Mouse (Mus musculus) ovary, postnatal 10 days (tissue): ENCODE measurements at regions not wholly inside any gene's neighbourhood (a gene's known extent, or its start where the extent isn't known, plus 50 kb on each side); places are given as distances from the start of the nearest gene placed in this dataset.

Experiments used
- DNase-seq: peaks from one replicate; pipeline ENCODE4 v3.0.0; 2022; ENCODE audit warnings: low spot score

DNA sequence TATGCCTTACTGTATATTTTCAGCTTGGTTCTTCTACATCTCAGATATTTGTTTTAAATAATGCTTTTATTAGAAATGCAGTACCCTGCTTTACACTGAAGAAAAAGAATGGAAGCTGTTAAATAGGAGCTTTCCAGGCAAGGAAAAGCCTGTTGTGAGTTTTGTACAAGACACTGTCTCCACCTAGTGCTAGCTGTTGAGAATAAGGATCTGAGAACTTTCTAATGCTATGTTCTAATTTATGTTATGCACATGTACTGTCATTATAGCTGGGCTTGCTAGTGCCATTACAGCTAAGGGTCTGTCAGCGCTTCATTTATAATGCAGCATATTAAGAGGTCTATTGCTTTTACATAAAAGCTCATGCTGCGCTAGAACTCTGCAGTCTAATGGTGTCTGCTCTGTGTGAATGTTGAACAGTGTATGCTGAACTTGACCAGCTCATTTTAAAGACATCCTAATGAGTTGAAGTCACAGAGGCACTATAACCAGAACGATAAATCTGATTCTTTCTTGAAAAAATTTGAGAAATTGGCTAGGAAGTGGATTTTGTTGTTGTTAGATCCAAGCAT, 315.4 kb upstream of the Dnajc24 start:
- DNase-seq: no peak

- no peak for DNase-seq
These were observed 343.4 kb upstream of the Dnajc24 start for GRCm38 (mm10) chr2:106346781-106347180.

GRCm38 (mm10) chr2:106347249-106347648, 343.9 kb upstream of the Dnajc24 start:
- DNase-seq: no peak

DNA sequence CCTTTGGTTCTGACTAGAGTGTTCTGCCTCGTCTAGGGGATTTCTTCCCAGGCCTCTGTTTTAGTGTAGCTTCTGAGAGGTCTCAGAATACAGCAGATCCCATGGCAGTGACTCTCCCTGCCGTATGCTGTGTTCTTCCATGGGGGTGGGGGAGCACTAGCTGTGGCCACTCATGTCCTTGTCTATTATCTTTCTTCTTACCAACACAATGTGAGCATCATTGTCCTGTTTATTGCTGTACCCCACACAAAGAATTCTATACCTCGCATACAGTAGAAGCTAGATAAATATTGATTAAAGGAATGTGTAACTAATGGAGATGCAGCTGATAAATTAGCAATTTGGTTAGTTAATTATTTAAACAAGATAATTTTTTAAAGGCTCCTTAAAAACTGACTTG, 337.5 kb upstream of the Mpped2 start:
- DNase-seq: no peak

- DNase-seq: no peak
These were observed 337.0 kb upstream of the Mpped2 start for GRCm38 (mm10) chr2:106355984-106356547.

GRCm38 (mm10) chr2:106368641-106369040, 324.4 kb upstream of the Mpped2 start:
- DNase-seq: no peak

DNA sequence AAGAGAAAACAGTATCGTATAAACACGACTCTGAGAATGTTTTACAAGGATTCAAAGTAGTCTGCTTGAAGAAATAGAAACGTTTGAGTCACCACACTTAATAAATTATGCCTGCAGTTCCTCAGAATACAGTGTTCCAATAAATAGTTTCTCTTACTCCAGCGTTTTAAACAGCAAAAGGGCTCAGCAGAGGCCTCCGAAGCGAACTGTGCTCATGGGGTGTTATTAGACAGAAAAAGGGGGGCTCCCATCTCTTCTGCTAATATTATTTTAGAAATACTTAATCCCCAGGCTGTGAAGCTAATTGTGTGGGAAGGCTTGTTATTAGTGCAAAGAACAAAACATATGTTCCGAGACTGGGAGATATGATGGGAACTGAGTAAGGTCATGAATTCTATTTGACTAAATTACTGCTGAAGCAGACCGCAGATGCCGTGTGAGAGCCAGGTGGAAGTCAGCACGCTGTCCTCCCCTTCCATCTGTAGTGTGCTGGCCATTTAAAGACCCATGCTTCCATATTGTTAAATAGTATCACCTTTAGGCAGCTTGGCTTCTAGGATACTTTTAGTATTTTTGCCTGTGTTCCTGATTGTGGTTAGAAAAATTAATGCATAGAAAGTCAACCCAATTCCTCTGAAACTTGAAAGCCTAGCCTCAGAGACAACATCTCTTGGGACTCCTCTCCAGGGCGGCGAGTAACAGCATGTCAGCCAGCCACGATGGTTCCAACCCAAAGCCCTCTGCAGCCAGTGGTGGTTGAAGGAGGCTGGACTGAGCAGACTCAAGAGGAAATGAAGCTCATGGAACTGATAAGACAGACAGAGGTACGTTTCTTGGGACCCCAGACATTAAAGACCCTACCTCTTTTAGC, 309.4 kb upstream of the Mpped2 start:
- no peak for DNase-seq

DNA sequence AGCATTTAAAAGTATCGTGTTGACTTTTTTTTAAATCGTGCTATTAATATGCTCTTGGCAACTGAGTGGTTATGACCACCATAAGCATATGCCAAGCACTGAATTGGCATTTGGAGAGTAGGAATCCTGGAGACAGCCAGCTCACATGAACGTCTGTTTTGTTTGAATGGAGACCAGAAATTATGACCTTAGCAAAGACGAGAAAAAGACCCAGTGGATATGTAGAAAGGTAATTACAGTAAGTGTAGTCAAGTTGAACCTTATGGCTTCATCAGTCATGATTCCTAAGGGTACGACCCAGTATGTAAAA, 308.8 kb upstream of the Mpped2 start:
- DNase-seq: no peak

- no peak for DNase-seq
These were observed 308.2 kb upstream of the Mpped2 start for GRCm38 (mm10) chr2:106384842-106385241.

DNA sequence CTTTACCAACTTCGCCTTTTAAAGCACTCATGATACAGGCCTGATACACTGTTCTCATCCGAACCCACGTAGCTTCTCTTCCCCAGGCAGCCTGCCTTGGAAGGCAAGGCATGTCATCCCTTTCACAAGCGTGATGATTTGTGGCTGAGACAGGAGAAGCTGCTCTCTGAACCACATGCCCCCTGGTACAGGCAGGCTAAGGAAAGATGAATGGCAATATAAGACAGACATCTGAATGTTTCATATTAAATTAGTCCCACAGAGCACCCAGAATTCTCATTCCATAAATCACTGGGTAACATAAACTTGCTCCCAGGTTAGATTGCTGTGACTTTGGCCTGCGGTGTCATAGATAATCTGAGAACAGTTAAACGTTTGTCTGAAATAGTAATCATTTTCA, 280.9 kb upstream of the Mpped2 start:
- no peak for DNase-seq

- DNase-seq: no peak
These were observed 277.5 kb upstream of the Mpped2 start for GRCm38 (mm10) chr2:106415474-106416019.

DNA sequence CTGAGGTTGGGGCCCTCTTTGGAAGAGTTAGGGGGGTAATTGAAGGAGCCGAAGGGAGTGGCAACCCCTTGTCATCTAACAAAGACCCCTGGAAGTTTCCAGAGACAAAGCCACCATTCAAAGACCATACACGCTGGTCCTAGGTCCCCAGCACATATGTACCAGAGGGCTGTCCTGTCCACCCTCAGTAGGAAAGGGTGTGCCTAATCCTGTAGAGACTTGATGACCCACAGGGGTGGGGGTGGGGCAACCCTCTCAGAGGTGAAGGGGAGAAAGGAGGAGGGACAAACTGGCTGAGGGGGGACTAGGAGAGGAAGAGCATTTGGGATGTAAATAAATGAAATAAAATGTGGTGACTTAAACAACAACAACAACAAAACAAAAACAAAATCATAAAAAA, 274.9 kb upstream of the Mpped2 start:
- DNase-seq: no peak

GRCm38 (mm10) chr2:106424974-106425373, 268.1 kb upstream of the Mpped2 start:
- DNase-seq: no peak

GRCm38 (mm10) chr2:106425451-106425881, 267.6 kb upstream of the Mpped2 start:
- no peak for DNase-seq

DNA sequence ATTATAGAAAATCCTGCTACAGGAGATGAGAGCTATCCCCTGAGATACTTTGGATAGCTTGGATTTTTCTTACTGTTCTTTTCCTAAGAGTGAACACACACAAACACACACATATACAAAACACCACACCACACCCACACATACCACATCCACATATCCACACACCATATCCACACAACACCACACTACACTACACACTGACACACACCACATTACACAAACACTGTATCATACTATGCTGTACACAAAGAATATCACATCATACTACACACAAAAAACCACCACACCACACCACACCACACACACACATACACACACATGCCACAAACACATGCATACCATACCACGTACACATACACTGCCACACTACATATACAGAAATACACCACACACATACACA, 267.1 kb upstream of the Mpped2 start:
- no peak for DNase-seq

DNA sequence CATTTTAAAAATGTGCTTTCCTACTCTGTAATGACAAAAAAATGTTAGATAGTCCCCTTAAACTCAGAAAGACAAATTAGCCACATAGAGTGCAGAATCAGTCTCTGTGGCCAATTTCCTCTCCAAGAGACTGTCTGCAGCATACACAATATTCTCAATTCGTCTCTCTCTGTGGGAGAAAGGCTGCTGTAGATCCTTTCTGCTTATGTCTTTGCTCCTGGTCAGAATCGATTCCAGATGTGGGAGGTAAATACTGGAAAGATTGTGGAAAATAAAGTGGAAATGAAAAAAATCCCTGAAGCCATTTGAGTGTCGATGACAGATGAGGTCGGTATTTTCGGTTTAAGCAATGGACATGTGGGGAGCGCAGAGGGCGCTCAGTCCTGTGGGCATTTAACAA, 265.8 kb upstream of the Mpped2 start:
- DNase-seq: no peak

GRCm38 (mm10) chr2:106428909-106429308, 264.2 kb upstream of the Mpped2 start:
- DNase-seq: no peak

DNA sequence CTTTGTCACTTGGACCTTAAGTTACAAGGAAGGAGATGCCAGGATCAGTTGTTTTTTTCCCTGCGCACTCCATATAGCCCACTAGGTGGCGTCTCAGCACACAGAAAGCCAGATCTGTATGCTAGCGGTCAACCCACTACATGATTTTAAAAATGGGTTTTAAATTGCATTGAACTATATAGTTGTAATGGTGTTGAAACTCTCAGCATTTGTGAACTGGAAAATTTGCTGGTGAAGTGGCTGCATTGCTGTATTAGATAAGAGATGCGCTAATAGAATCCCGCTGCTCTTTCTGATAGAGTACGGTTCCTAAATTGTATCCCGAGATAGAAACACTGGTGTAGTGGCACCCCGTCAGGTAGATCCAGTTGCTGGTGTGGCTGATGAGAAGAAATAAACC, 261.9 kb upstream of the Mpped2 start:
- peak; percentile 4 for DNase-seq

DNA sequence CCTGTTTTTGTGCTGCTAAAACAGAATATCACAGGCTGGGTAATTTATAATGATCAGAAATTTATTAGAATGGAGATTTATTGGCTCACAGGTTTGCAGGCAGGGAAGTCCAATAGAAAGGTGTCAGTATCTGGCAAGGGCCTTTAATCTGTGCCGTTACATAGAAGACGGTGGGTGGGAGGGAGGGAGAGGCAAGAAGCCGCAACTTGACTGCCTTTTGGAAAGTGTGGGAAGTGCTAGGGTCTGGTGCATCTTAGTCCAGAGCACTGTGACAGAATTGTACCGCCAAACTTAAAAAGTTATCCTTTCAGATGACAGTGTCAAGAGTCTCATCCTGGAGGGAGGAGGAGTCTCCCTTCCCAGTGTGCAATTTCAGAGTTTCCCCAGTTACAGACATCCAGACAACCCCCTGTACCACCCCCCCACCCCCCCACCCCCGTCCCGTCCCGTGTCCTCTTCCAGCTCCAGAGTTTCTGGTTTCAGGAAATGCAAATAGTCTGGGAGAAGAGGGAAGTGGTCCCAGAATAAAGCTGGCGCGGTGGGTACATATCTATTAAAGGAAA, 261.4 kb upstream of the Mpped2 start:
- DNase-seq: no peak

DNA sequence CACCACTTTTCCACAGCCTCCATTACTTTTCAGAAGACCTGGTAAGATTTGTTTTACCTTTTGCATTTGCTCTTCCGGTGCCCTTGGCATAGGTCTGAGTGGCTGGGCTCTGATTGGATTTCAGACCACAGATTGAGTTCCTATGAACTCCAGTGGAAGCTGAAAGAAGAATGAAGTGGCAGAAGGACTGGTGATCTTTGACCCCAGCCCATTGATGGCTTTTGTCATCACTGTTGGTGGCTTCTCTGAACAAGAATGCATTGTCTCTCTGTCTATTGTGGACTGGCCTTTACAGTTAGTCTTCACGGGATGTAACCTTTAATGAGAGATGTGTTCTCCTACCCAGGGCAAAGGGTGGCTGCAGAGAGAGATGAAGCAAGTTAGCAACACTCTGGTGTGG, 256.9 kb upstream of the Mpped2 start:
- no peak for DNase-seq

GRCm38 (mm10) chr2:106454310-106454974, 238.6 kb upstream of the Mpped2 start:
- no peak for DNase-seq

DNA sequence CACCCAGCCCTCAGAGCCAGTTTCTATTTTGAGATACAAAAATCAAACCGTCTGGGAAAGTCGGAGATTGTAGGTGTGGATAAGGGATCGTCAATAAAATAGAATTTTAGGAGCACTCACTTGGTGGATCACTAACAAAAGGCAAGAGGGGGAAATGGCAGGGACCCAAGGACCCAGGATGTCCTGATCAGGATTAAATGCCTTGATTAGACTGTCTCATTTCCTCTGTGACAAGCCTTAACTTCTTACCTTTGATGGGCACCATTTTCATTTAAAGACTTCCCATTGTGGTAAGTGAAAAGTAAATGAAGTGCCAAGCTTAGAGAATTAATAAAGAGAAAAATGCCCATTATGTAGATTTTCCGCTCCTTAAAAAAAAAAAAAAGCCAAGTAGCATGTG, 238.0 kb upstream of the Mpped2 start:
- no peak for DNase-seq
